Mouse (Mus musculus): ENCODE data around the gene Gm6034.
"Not testable (repeated sequence)": the region's sequence is repeated elsewhere in the genome, so short reads cannot be mapped to it uniquely, and the experiment has no call there.

DNA sequence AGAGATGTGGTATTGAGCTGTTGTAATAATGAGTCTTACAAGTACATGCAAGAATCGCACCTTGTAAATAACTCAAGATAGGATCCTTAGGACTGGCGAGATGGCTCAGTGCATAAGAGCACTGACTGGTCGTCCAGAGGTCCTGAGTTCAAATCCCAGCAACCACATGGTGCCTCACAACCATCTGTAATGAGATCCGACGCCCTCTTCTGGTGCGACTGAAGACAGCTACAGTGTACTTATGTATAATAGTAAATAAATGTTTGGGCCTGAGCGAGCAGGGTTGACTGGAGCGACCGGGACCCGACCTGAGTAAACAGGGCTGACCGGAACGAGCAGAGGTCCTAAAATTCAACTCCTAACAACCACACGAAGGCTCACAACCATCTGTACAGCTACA, 6.6 kb upstream of the Gm6034 start:
- not testable (repeated sequence) for TF ChIP-seq CEBPB (IDR thresholded peaks at IDR 0.05; ENCODE audit: insufficient read depth, poor library complexity, severe bottlenecking); TCF12 (IDR thresholded peaks at IDR 0.05; ENCODE audit: insufficient read depth, poor library complexity, severe bottlenecking); REST (IDR thresholded peaks at IDR 0.05; ENCODE audit: insufficient read depth, insufficient read length)
